Mouse (Mus musculus): Measurements from ENCODE around the gene Dnaaf1. TPM values are rescaled to one million over a fixed set of nuclear protein-coding genes. Genes with fewer than 3 reads are reported as not detected.

Gene Dnaaf1
- polyA plus RNA-seq, 2 experiments, result 0.06 TPM; not detected in 1

- Histone ChIP-seq H3K9me3 (ENCODE audit: control insufficient read depth, low read length) (no peaks in the 10 kb centered on the region), H3K36me3 (ENCODE audit: control insufficient read depth, insufficient read depth, low read length) (no peaks in the 10 kb centered on the region), H3K27ac (replicated peaks; ENCODE audit: low read depth, low read length) (no peak overlapping the region), H3K4me2 (replicated peaks; ENCODE audit: low read depth, low read length, severe bottlenecking) (no peak overlapping the region), H3K27me3 (ENCODE audit: control insufficient read depth, insufficient read depth, low read length) (no peaks in the 10 kb centered on the region), H3K4me3 (replicated peaks; ENCODE audit: low read length) (no peak overlapping the region), H3K9ac (ENCODE audit: low read depth, low read length, severe bottlenecking) (no peak overlapping the region), H3K4me1 (ENCODE audit: control insufficient read depth, insufficient read depth, low read length) (no peaks in the 10 kb centered on the region)
- DNase-seq (ENCODE audit: low spot score), result no peak
- ATAC-seq (ENCODE audit: low FRiP score, low read depth), result no peak
- TF ChIP-seq POLR2A (IDR thresholded peaks at IDR 0.05; ENCODE audit: borderline replicate concordance, extremely low read depth, insufficient read depth, insufficient read length), result no peak
- WGBS, result 53% methylated on average over 17 of the region's 17 CpGs
Measured at GRCm38 (mm10) chr8:119644429-119644960, 69.5 kb downstream of the Dnaaf1 start.

GRCm38 (mm10) chr8:119644981-119645597 is 70.1 kb downstream of the Dnaaf1 start:
- ATAC-seq (ENCODE audit: low FRiP score, low read depth), result no peak
- no peak for TF ChIP-seq POLR2A (IDR thresholded peaks at IDR 0.05; ENCODE audit: borderline replicate concordance, extremely low read depth, insufficient read depth, insufficient read length)
- Histone ChIP-seq H3K36me3 (ENCODE audit: control insufficient read depth, insufficient read depth, low read length) (no peaks in the 10 kb centered on the region), H3K4me1 (ENCODE audit: control insufficient read depth, insufficient read depth, low read length) (no peaks in the 10 kb centered on the region), H3K9me3 (ENCODE audit: control insufficient read depth, low read length) (no peaks in the 10 kb centered on the region), H3K27ac (replicated peaks; ENCODE audit: low read depth, low read length) (no peak overlapping the region), H3K4me2 (replicated peaks; ENCODE audit: low read depth, low read length, severe bottlenecking) (no peak overlapping the region), H3K27me3 (ENCODE audit: control insufficient read depth, insufficient read depth, low read length) (no peaks in the 10 kb centered on the region), H3K9ac (ENCODE audit: low read depth, low read length, severe bottlenecking) (no peak overlapping the region), H3K4me3 (replicated peaks; ENCODE audit: low read length) (no peak overlapping the region)
- DNase-seq (ENCODE audit: low spot score), result no peak
- 56% methylated on average over 18 of the region's 18 CpGs for WGBS

- Histone ChIP-seq H3K4me1 (ENCODE audit: control insufficient read depth, insufficient read depth, low read length) (0 out of 2 replicates have a peak, but pooled peaks cover under 1% of the 10 kb centered on the region), H3K9me3 (ENCODE audit: control insufficient read depth, low read length) (no peaks in the 10 kb centered on the region), H3K9ac (ENCODE audit: low read depth, low read length, severe bottlenecking) (no peak overlapping the region), H3K27ac (replicated peaks; ENCODE audit: low read depth, low read length) (no peak overlapping the region), H3K36me3 (ENCODE audit: control insufficient read depth, insufficient read depth, low read length) (no peaks in the 10 kb centered on the region), H3K27me3 (ENCODE audit: control insufficient read depth, insufficient read depth, low read length) (no peaks in the 10 kb centered on the region), H3K4me2 (replicated peaks; ENCODE audit: low read depth, low read length, severe bottlenecking) (no peak overlapping the region), H3K4me3 (replicated peaks; ENCODE audit: low read length) (no peak overlapping the region)
- no peak for DNase-seq (ENCODE audit: low spot score)
- no peak for ATAC-seq (ENCODE audit: low FRiP score, low read depth)
- 73% methylated on average over 3 of the region's 3 CpGs for WGBS
- TF ChIP-seq POLR2A (IDR thresholded peaks at IDR 0.05; ENCODE audit: borderline replicate concordance, extremely low read depth, insufficient read depth, insufficient read length), result no peak
Measured at GRCm38 (mm10) chr8:119646197-119646596, 71.2 kb downstream of the Dnaaf1 start.

GRCm38 (mm10) chr8:119646846-119647245 is 71.8 kb downstream of the Dnaaf1 start:
- Histone ChIP-seq H3K4me2 (replicated peaks; ENCODE audit: low read depth, low read length, severe bottlenecking) (no peak overlapping the region), H3K9me3 (ENCODE audit: control insufficient read depth, low read length) (no peaks in the 10 kb centered on the region), H3K27me3 (ENCODE audit: control insufficient read depth, insufficient read depth, low read length) (no peaks in the 10 kb centered on the region), H3K4me1 (ENCODE audit: control insufficient read depth, insufficient read depth, low read length) (peaks cover 4% of the 10 kb centered on the region; the same call in 1 of the 2 replicates), H3K4me3 (replicated peaks; ENCODE audit: low read length) (no peak overlapping the region), H3K27ac (replicated peaks; ENCODE audit: low read depth, low read length) (no peak overlapping the region), H3K9ac (ENCODE audit: low read depth, low read length, severe bottlenecking) (no peak overlapping the region), H3K36me3 (ENCODE audit: control insufficient read depth, insufficient read depth, low read length) (no peaks in the 10 kb centered on the region)
- no peak for DNase-seq (ENCODE audit: low spot score)
- ATAC-seq (ENCODE audit: low FRiP score, low read depth), result no peak
- 81% methylated on average over 7 of the region's 7 CpGs for WGBS
- TF ChIP-seq POLR2A (IDR thresholded peaks at IDR 0.05; ENCODE audit: borderline replicate concordance, extremely low read depth, insufficient read depth, insufficient read length), result no peak

Other genes starting within 250 kb of the Dnaaf1 start
- 180 and 214 TPM in 2 replicates for gene Hsbp1, start 230.7 kb upstream of the Dnaaf1 start, polyA plus RNA-seq (2012; rRNA removed)
- gene Hsbp1, start 230.7 kb upstream of the Dnaaf1 start, polyA plus RNA-seq (2014; fragmentation: Nextera tagmentation; extraction: Ambion mirVana), result 327 and 340 TPM in 2 replicates
- 13.6 and 14.8 TPM in 2 replicates for gene Mlycd, start 180.4 kb upstream of the Dnaaf1 start, polyA plus RNA-seq (2012; rRNA removed)
- gene Mlycd, start 180.4 kb upstream of the Dnaaf1 start, polyA plus RNA-seq (2014; fragmentation: Nextera tagmentation; extraction: Ambion mirVana), result 17.0 and 19.1 TPM in 2 replicates
- gene Osgin1, start 141.1 kb upstream of the Dnaaf1 start, polyA plus RNA-seq (2012; rRNA removed), result 2.1 and 2.7 TPM in 2 replicates
- 1.2 and 2.2 TPM in 2 replicates for gene Osgin1, start 141.1 kb upstream of the Dnaaf1 start, polyA plus RNA-seq (2014; fragmentation: Nextera tagmentation; extraction: Ambion mirVana)
- 7.8 and 9.5 TPM in 2 replicates for gene Necab2, start 128.5 kb upstream of the Dnaaf1 start, polyA plus RNA-seq (2012; rRNA removed)
- 2.2 and 2.6 TPM in 2 replicates for gene Necab2, start 128.5 kb upstream of the Dnaaf1 start, polyA plus RNA-seq (2014; fragmentation: Nextera tagmentation; extraction: Ambion mirVana)
- 0.29 and 0.51 TPM in 2 replicates for gene Slc38a8, start 73.5 kb upstream of the Dnaaf1 start, polyA plus RNA-seq (2012; rRNA removed)
- gene Slc38a8, start 73.5 kb upstream of the Dnaaf1 start, polyA plus RNA-seq (2014; fragmentation: Nextera tagmentation; extraction: Ambion mirVana), result not detected in 2 replicates
- gene Mbtps1, start 16.5 kb upstream of the Dnaaf1 start, polyA plus RNA-seq (2012; rRNA removed), result 155 and 179 TPM in 2 replicates
- gene Mbtps1, start 16.5 kb upstream of the Dnaaf1 start, polyA plus RNA-seq (2014; fragmentation: Nextera tagmentation; extraction: Ambion mirVana), result 122 and 125 TPM in 2 replicates
- 15.5 and 17.2 TPM in 2 replicates for gene Hsdl1, start 52 bp upstream of the Dnaaf1 start, polyA plus RNA-seq (2012; rRNA removed)
- gene Hsdl1, start 52 bp upstream of the Dnaaf1 start, polyA plus RNA-seq (2014; fragmentation: Nextera tagmentation; extraction: Ambion mirVana), result 31.3 and 34.2 TPM in 2 replicates
- 18.4 and 28.4 TPM in 2 replicates for gene Taf1c, start 30.0 kb downstream of the Dnaaf1 start, polyA plus RNA-seq (2012; rRNA removed)
- 11.3 and 13.0 TPM in 2 replicates for gene Taf1c, start 30.0 kb downstream of the Dnaaf1 start, polyA plus RNA-seq (2014; fragmentation: Nextera tagmentation; extraction: Ambion mirVana)
- 0.38 and 0.41 TPM in 2 replicates for gene Adad2, start 37.5 kb downstream of the Dnaaf1 start, polyA plus RNA-seq (2012; rRNA removed)
- gene Adad2, start 37.5 kb downstream of the Dnaaf1 start, polyA plus RNA-seq (2014; fragmentation: Nextera tagmentation; extraction: Ambion mirVana), result 0.10 TPM in 1 of 2 replicates, not detected in the other
- 0.11 and 0.13 TPM in 2 replicates for gene Kcng4, start 60.4 kb downstream of the Dnaaf1 start, polyA plus RNA-seq (2012; rRNA removed)
- 0.12 and 0.14 TPM in 2 replicates for gene Kcng4, start 60.4 kb downstream of the Dnaaf1 start, polyA plus RNA-seq (2014; fragmentation: Nextera tagmentation; extraction: Ambion mirVana)
- gene Wfdc1, start 91.1 kb downstream of the Dnaaf1 start, polyA plus RNA-seq (2012; rRNA removed), result 0.91 and 0.93 TPM in 2 replicates
- gene Wfdc1, start 91.1 kb downstream of the Dnaaf1 start, polyA plus RNA-seq (2014; fragmentation: Nextera tagmentation; extraction: Ambion mirVana), result 0.33 and 0.80 TPM in 2 replicates
- gene Atp2c2, start 124.8 kb downstream of the Dnaaf1 start, polyA plus RNA-seq (2012; rRNA removed), result 2.1 and 3.1 TPM in 2 replicates
- 2.3 and 2.6 TPM in 2 replicates for gene Atp2c2, start 124.8 kb downstream of the Dnaaf1 start, polyA plus RNA-seq (2014; fragmentation: Nextera tagmentation; extraction: Ambion mirVana)
- gene Tldc1, start 203.2 kb downstream of the Dnaaf1 start, polyA plus RNA-seq (2012; rRNA removed), result 10.6 and 11.7 TPM in 2 replicates
- 5.1 and 6.7 TPM in 2 replicates for gene Tldc1, start 203.2 kb downstream of the Dnaaf1 start, polyA plus RNA-seq (2014; fragmentation: Nextera tagmentation; extraction: Ambion mirVana)